Mouse (Mus musculus) lung, postnatal 36 days (tissue): ENCODE measurements at regions not wholly inside any gene's neighbourhood (a gene's known extent, or its start where the extent isn't known, plus 50 kb on each side); places are given as distances from the start of the nearest gene placed in this dataset.

Source experiments
- DNase-seq: peaks from one replicate; pipeline ENCODE4 v3.0.0; 2022; ENCODE audit warnings: mixed read lengths

- peak; percentile 8 for DNase-seq
Measured at GRCm38 (mm10) chrX:139392777-139393176, 59.3 kb downstream of the Trap1a start.

- peak; percentile 80 for DNase-seq
Measured at GRCm38 (mm10) chrX:139416701-139417100, 63.5 kb upstream of the D330045A20Rik start.

- no peak for DNase-seq
Measured at GRCm38 (mm10) chrX:139419867-139420266, 60.3 kb upstream of the D330045A20Rik start.

- no peak for DNase-seq
Measured at GRCm38 (mm10) chrX:139424307-139424706, 55.9 kb upstream of the D330045A20Rik start.
